Mouse (Mus musculus) hindbrain, embryonic 10.5 days (tissue): ENCODE measurements at regions not wholly inside any gene's neighbourhood (a gene's known extent, or its start where the extent isn't known, plus 50 kb on each side); places are given as distances from the start of the nearest gene placed in this dataset.

Experiments
- DNase-seq: peaks from one replicate; pipeline ENCODE4 v3.0.0-alpha.2; 2017; ENCODE audit warnings: low spot score
- H3K27ac ChIP-seq: fragments of 300-500 bp; sonication (generic); 2 replicates; pipeline ENCODE4 v1.5.1; 2016; ENCODE audit warnings: mild to moderate bottlenecking, moderate library complexity
- H3K27me3 ChIP-seq: fragments of 300-500 bp; sonication (generic); 2 replicates; pipeline ENCODE4 v1.6.1; 2016; ENCODE audit warnings: mild to moderate bottlenecking; ENCODE audit not compliant: poor library complexity, insufficient read depth, severe bottlenecking
- H3K36me3 ChIP-seq: fragments of 300-500 bp; sonication (generic); 2 replicates; pipeline ENCODE4 v1.6.1; 2016; ENCODE audit warnings: mild to moderate bottlenecking, moderate library complexity
- H3K4me1 ChIP-seq: fragments of 300-500 bp; sonication (generic); replicated peaks from 2 replicates; pipeline ENCODE4 v1.6.1; 2016; ENCODE audit warnings: mild to moderate bottlenecking
- H3K4me3 ChIP-seq: fragments of 300-500 bp; sonication (generic); 2 replicates; pipeline ENCODE4 v1.5.1; 2016; ENCODE audit warnings: mild to moderate bottlenecking, moderate library complexity
- H3K9me3 ChIP-seq: fragments of 300-500 bp; sonication (generic); 2 replicates; pipeline ENCODE4 v1.6.1; 2016; ENCODE audit warnings: mild to moderate bottlenecking, moderate library complexity
- WGBS: fragments of 180-500 bp; shearing (Covaris S2); methylation state at CpG from one replicate; pipeline ENCODE4 v1.1.7; 2016; 5-methylcytosine and 5-hydroxymethylcytosine counted together

DNA sequence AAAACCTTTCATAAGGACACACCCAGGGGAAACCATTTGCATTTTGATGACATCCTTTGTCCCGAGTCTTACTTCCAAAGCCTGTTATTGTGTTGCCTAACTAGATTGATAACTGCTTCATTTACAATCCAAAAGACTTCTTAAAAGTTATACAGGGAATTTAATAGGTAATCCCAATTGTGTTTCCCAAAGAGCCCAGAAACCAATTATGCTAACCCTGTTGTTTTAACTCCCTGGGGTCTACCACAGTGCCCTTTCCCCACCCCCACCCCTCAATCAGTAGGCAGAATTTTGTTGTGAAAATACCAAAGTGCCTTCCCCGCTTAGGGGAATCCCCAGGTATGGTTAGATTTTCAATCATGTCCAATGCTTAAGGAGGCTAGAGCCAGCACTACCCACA, 621.3 kb upstream of the Gm10131 start:
- no peak overlapping the region for H3K27ac ChIP-seq
- 18% methylated on average over 2 of the region's 2 CpGs for WGBS
- peaks cover 8% of the 10 kb centered on the region; the same call in 1 of the 2 replicates for H3K27me3 ChIP-seq
- no peak for DNase-seq
- H3K9me3 ChIP-seq: no peaks in the 10 kb centered on the region
- no peak overlapping the region for H3K4me3 ChIP-seq
- no peaks in the 10 kb centered on the region for H3K36me3 ChIP-seq
- H3K4me1 ChIP-seq: peaks cover 23% of the 10 kb centered on the region

DNA sequence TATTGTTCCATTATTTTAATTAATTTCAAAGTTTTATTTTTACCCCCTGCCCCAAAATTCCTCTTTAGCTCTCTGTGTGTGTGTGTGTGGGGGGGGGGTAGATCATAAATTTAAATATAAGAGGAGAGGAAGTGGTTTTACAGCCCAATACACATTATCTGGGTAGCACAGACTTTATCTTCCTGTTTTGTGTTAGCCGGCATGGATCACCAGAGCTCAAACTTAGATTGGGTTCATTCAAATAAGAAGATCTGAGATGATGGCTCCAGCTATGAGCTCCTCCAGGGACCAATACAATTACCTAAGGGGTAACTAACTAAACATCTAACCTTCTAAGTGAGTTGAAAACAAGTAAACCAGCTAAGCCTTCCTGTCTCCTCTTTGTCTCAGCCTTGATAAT, 620.8 kb upstream of the Gm10131 start:
- Histone ChIP-seq H3K27ac (peak overlapping the region; percentile 45; the same call in 1 of the 2 replicates), H3K4me1 (peaks cover 23% of the 10 kb centered on the region), H3K27me3 (peaks cover 8% of the 10 kb centered on the region; the same call in 1 of the 2 replicates), H3K36me3 (no peaks in the 10 kb centered on the region), H3K9me3 (no peaks in the 10 kb centered on the region), H3K4me3 (no peak overlapping the region)
- no peak for DNase-seq
- WGBS: 35% methylated on average over 1 of the region's 1 CpGs

DNA sequence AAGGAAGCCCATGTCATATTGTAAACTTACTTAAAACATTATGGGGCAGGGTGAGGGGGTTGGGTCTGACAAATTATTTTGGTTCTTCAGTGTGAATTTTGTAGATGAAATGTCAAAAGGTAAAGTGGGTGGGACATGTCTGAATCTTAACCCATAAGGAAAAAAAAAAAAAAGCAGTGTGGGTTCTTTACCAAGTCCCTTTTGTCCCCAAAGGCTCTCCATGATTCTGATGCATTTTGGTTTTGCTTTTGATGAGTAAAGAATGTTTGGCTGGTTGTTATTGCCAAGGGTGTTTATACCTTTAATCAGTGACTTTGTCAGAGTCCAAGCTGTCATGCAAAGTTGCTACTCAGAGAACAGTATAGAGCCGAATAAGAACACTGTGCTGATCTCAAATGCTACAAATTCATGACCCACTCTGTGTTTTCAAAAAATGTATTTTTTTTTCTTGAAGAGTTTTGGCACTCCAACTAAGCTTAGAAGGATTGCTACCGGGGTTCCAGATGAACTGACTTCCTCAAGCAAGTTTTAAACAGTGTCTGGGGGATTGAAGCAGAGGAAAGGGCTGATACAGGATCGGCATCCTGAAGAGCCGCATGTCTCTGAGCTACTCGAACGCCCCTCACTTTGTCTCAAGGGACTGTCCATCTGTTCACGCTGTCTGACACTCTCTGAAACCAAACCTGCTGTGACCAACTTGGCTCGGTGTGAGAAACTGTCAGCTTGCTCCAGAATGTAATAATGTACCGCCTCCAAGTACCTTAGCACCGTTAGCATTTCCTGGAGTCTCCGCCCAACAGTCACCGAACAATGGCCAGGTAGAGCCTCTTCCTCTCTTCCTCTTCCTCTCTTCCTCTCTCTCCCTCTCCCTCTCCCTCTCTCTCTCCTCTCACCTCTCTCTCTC, 619.8 kb upstream of the Gm10131 start:
- H3K27me3 ChIP-seq: peaks cover 8% of the 10 kb centered on the region; the same call in 1 of the 2 replicates
- peak; percentile 27 for DNase-seq
- no peaks in the 10 kb centered on the region for H3K36me3 ChIP-seq
- no peaks in the 10 kb centered on the region for H3K9me3 ChIP-seq
- peaks cover 25% of the 10 kb centered on the region for H3K4me1 ChIP-seq
- peak overlapping the region; percentile 45 for H3K27ac ChIP-seq
- no peak overlapping the region for H3K4me3 ChIP-seq
- 30% methylated on average over 12 of the region's 12 CpGs for WGBS

DNA sequence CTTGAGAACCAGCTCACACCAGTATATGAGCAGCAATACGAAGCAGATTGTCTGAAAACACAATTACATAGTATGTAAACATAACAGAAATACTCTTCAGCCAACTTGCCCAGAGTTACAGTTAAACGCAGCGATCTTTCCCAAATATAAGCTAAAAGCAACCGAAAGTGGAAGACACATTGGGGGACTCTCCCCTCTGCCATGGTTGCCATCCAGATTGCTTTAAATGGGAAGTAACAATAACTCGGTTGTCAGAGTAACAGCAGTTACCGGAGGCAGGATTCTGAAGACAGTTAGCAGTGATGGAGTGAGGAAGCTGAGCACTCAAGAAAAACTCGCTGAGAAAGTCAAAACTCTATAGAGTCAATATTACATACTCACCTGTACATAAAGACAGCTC, 618.0 kb upstream of the Gm10131 start:
- peaks cover 8% of the 10 kb centered on the region; the same call in 1 of the 2 replicates for H3K27me3 ChIP-seq
- no peak for DNase-seq
- no peak overlapping the region for H3K27ac ChIP-seq
- H3K4me3 ChIP-seq: no peak overlapping the region
- H3K9me3 ChIP-seq: no peaks in the 10 kb centered on the region
- 87% methylated on average over 7 of the region's 7 CpGs for WGBS
- no peaks in the 10 kb centered on the region for H3K36me3 ChIP-seq
- peaks cover 26% of the 10 kb centered on the region for H3K4me1 ChIP-seq

DNA sequence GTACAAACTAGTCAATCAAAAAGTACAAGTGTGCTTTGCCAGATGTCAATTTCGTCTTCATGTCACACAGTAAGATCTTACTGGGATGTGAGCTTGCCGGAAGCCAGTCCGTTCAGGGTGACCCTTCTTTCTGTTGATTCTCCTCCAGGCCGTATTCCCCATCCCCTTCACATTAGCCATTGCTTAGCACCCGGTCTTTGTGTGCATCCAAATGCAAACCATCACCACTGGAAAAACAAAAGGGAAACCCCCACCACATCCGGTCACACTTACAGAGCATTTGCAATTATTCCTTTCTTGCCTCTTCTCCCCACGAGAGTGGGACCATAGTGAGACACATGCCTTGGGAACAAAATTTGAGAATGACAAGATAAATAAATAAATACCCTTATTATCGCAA, 616.2 kb upstream of the Gm10131 start:
- 62% methylated on average over 8 of the region's 8 CpGs for WGBS
- Histone ChIP-seq H3K4me3 (no peak overlapping the region), H3K36me3 (no peaks in the 10 kb centered on the region), H3K4me1 (peaks cover 19% of the 10 kb centered on the region), H3K27ac (no peak overlapping the region), H3K9me3 (no peaks in the 10 kb centered on the region), H3K27me3 (peaks cover 8% of the 10 kb centered on the region; the same call in 1 of the 2 replicates)
- DNase-seq: no peak

DNA sequence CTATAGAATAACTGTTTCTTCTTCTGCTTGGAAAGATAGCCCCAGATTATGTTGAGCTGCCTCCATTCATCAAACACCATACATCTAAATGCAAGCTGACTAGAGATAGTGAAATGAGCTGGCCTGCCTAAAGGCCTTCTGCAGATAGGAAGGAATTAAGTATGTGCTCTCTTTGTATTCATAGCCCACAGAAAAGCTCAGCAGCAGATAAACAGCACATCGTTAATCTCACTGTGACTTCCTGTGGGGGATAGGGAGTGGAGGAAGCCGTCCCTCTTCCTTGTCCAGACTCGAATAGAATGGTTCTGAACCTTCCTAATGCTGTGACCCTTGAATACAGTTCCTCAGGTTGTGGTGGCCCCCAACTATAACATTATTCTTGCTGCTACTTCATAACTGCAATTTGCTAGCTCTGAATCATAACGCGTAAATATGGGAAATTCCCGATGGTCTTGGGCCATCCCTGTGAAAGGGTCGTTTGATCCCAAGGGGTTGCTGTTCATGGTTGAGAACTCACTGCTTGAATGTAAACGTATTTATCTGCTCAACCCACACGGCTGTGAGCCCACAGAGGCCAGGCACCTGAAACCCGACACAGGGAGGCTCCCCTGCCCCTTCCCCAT, 614.7 kb upstream of the Gm10131 start:
- 73% methylated on average over 10 of the region's 10 CpGs for WGBS
- no peak for DNase-seq
- Histone ChIP-seq H3K4me3 (no peak overlapping the region), H3K9me3 (no peaks in the 10 kb centered on the region), H3K4me1 (peaks cover 5% of the 10 kb centered on the region), H3K27ac (no peak overlapping the region), H3K36me3 (no peaks in the 10 kb centered on the region), H3K27me3 (no peaks in the 10 kb centered on the region)

DNA sequence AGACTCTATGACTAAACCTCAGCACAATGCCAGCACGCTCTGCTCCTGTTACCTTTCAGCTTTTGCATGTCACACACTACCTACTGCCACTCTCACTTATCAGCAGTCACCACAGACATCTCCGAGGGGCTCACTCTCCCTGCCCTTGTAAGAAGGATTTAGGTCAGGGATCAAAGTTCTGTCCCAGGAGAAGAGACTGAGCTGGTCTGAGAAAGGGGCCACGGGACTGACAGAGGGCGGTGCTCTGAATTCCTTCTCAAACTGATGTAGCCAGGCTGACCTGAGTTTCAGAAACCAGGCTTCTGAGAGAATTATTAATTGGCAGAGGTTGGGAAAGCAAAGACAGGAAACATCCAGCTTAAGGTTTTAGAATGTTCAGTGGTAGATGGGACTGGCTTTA, 614.0 kb upstream of the Gm10131 start:
- H3K4me3 ChIP-seq: no peak overlapping the region
- no peaks in the 10 kb centered on the region for H3K9me3 ChIP-seq
- H3K27me3 ChIP-seq: no peaks in the 10 kb centered on the region
- H3K4me1 ChIP-seq: 0 out of 2 replicates have a peak, but pooled peaks cover 3% of the 10 kb centered on the region
- no peaks in the 10 kb centered on the region for H3K36me3 ChIP-seq
- DNase-seq: no peak
- WGBS: 67% methylated on average over 4 of the region's 4 CpGs
- no peak overlapping the region for H3K27ac ChIP-seq

DNA sequence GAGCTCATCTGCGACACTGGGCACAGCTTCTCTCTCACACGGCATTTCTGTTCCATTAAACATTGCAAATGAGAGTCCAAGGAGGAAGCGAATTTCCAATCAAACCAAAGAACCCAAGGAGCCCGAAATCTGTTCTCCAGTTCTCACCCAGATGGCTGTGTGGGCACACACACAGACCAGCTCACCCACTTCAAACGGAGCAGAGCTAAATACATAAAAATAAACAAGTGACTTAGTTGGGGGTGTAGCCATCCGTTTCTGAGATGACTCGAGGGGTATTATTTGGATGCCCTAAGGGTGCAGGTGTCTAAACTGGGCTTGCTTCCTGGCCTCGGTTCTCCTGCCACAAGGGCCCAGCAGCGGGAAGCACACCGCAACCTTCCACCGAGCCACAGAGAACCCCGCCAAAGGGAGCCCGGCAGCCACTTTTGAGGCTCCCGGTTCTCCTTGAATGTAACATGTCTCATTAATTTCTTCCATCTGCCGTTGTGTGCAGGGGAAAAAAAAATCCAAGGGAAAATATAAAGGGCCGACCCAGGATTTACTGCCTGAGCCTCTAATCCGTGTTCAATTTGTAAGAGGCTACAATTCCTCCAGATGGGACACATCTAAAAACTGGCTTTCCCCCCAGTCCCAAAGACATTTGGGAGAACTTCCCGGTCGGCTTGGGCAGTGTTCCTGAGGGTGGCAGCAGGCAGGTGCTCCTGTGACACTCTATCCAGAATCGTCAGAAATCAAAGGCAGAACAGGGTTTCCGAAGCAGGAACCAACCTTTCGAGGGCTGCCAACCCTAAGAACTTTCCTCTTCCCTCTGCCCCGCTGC, 598.6 kb upstream of the Gm10131 start:
- no peak for DNase-seq
- Histone ChIP-seq H3K27ac (no peak overlapping the region), H3K9me3 (no peaks in the 10 kb centered on the region), H3K27me3 (no peaks in the 10 kb centered on the region), H3K4me1 (no peaks in the 10 kb centered on the region), H3K36me3 (no peaks in the 10 kb centered on the region), H3K4me3 (no peak overlapping the region)
- 87% methylated on average over 23 of the region's 23 CpGs for WGBS

DNA sequence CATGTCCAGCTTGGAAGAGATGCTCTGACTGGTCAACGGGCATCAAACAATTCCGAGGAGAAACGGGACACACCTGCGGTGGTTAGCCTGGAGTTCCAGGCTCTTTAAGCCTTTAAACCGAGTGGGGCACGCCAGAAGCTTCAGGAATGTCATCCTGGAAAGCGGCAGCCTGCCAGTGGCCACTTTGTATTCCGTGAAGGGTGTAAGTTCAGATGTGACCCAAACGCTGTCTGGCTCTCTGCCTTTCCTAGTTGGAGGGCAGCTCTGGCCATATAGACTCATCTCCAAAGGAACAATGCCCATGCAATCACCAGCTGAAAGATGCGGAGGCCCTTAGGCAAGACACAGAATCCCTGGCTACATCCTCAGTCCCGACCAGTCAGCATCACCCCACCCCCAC, 597.8 kb upstream of the Gm10131 start:
- Histone ChIP-seq H3K4me3 (no peak overlapping the region), H3K27ac (no peak overlapping the region), H3K27me3 (no peaks in the 10 kb centered on the region), H3K36me3 (no peaks in the 10 kb centered on the region), H3K4me1 (no peaks in the 10 kb centered on the region), H3K9me3 (no peaks in the 10 kb centered on the region)
- DNase-seq: no peak
- 73% methylated on average over 11 of the region's 11 CpGs for WGBS

DNA sequence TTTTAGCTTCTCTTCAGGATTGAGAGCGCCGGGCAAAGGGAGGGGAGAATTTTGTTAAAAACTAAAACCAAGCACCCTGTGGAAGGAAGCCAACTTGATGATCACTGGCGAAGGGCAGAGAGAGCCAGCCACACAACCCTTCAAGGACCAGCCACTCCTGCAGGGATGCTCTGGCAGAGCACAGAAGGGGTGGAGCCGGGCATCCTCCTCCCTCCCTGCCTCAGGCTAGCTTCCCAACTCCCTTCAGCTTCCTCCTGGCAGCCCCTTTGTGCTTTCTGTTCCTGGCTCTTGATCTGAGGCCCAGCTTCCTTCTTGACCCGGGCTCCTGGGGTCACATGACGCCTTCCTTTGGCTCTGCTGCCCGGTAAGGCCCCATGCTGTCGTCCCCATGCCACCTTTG, 591.8 kb upstream of the Gm10131 start:
- H3K4me3 ChIP-seq: no peak overlapping the region
- no peaks in the 10 kb centered on the region for H3K9me3 ChIP-seq

DNA sequence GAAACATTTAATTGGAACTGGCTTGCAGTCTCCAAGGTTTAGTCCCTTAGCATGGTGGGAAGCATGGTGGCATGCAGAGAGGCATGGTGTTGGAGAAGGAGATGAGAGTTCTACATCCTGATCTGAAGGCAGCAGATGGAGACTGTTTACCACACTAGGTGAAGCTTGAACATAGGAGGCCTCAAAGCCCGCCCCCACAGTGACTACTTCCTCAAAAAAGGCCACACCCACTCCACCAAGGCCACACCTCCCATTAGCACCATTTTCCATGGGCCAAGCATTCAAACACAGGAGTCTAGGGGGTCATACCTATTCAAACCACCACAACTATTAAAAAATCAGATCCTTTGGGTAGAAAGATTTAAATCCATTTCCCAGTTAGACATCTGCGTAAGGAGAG, 591.3 kb upstream of the Gm10131 start:
- Histone ChIP-seq H3K36me3 (no peaks in the 10 kb centered on the region), H3K9me3 (no peaks in the 10 kb centered on the region), H3K27me3 (no peaks in the 10 kb centered on the region), H3K27ac (no peak overlapping the region), H3K4me1 (peaks cover 15% of the 10 kb centered on the region), H3K4me3 (no peak overlapping the region)
- WGBS: 79% methylated on average over 2 of the region's 2 CpGs
- no peak for DNase-seq

More for the DNA sequence above, 591.8 kb upstream of the Gm10131 start:
- H3K36me3 ChIP-seq: no peaks in the 10 kb centered on the region
- peaks cover 15% of the 10 kb centered on the region for H3K4me1 ChIP-seq
- 8% methylated on average over 8 of the region's 8 CpGs for WGBS
- no peaks in the 10 kb centered on the region for H3K27me3 ChIP-seq
- peak overlapping the region; percentile 74 for H3K27ac ChIP-seq
- peak; percentile 21 for DNase-seq

DNA sequence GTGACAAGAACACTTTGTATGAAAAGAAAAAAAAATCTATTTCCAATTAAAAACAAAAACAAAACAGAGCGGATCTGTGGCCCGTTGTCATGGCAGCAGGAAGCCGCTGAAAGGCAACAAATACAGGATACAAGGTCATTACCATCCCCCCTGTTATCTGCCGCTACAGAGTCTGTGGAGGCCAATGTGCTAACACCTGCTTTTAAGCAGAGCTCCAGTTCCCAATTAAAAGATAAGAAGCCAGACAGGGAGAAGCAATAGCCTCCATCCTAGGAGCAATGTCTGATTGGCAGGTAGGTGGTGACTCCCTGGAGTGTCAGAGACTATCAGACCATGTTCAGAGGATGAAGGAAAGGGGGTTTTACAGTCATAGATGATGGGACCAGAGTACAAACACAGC, 587.5 kb upstream of the Gm10131 start:
- Histone ChIP-seq H3K9me3 (no peaks in the 10 kb centered on the region), H3K27me3 (no peaks in the 10 kb centered on the region), H3K36me3 (no peaks in the 10 kb centered on the region), H3K4me1 (peaks cover 15% of the 10 kb centered on the region), H3K27ac (no peak overlapping the region), H3K4me3 (no peak overlapping the region)
- 85% methylated on average over 4 of the region's 4 CpGs for WGBS
- no peak for DNase-seq
